Mouse (Mus musculus) heart, postnatal 10 days (tissue): ENCODE measurements around the gene Sirpb1c. TPM values are rescaled to one million over a fixed set of nuclear protein-coding genes. Genes with fewer than 3 reads are reported as not detected.
"Not testable (repeated sequence)": the region's sequence is repeated elsewhere in the genome, so short reads cannot be mapped to it uniquely, and the experiment has no call there.

Experiments used
- DNase-seq, 2 experiments: peaks; one replicate each; pipeline ENCODE4 v3.0.0; 2021
- intact Hi-C: fragments of 180-260 bp; cut with DNase I; formaldehyde crosslinking; loops from one replicate; pipeline ENCODE4 v1.15.1; 2025
- total RNA-seq, 2 experiments: library from RNA; stranded (reverse); gene quantifications; 2 replicates each; pipeline ENCODE4 v1.2.3; 2021

Gene Sirpb1c
- total RNA-seq: under 1 TPM in 1 of 2 experiments, not detected in 1; 0.20 TPM

DNA sequence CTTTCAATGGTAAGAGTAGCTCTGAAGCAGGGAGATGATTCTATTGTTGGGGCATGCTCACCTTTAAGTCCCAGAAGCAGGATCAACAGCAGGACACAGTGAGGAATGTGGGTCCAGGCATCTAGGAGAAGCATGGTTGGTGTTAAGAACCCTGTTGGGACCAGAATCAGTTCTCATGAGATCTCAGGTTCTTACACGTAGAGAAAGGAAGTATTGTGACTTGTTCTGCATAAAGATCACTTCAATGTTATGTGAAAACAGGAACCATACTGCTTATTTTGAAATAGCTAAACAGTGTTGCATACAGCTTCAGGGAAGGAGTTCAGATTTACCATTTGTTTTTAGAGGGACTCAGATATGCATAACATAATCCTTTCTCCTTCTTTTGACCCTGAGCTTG is at the start of gene Sirpb1c:
Sirpb1c (minus strand) TSS at position 249 of the 400 bp plus-strand sequence.
- intact Hi-C loops: loop anchor here (5.0 kb wide), 2 partner anchors 271 to 431 kb away; partner anchors contain the start of gene Sirpb1b
- not testable (repeated sequence) for DNase-seq

- no peak for DNase-seq
- intact Hi-C loops: no loop called here
These were observed 38.1 kb upstream of the Sirpb1c start for GRCm38 (mm10) chr3:15886380-15886779.

DNA sequence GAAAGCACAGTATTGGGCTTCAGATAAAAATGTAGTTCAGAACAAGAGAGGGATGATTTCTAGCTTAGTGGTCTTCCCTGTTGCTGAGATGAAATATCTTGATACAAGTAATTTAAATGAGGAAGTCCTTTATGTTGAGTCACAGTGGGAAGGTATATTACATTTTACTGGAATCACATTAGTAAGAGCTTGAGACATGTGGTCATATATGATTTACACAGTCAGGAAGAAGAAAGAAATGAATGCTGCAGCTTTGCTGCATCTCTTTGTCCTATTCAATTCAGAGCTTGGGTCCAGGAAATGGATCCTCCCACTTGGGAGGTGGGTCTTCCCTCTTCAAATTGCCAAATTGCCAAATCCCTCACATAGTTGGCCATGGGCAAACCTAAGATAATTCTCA is 7.4 kb upstream of the Sirpb1c start:
- DNase-seq, intact Hi-C loops: not testable (repeated sequence)

DNA sequence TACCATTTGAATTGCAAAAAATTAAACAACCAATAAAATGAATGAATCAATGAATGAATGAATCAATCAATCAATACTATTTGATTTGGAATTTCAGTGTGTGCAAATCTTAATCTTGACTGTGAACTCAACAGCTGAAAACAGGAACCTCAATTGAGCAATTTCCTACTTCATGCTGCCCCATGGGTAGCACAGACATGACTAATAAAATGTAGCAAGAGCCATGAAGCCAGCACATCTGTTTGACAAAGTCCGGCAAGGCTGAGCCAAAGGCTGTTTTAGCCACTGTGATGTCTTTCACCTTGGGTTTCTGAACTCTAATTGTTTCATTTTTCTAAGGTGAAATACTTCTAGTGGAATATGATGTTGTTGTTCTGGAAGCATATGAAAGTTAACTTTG is 1.6 kb upstream of the Sirpb1c start:
- intact Hi-C loops: loop anchor here (5.0 kb wide), 2 partner anchors 273 to 433 kb away; partner anchors contain the start of gene Sirpb1b

DNA sequence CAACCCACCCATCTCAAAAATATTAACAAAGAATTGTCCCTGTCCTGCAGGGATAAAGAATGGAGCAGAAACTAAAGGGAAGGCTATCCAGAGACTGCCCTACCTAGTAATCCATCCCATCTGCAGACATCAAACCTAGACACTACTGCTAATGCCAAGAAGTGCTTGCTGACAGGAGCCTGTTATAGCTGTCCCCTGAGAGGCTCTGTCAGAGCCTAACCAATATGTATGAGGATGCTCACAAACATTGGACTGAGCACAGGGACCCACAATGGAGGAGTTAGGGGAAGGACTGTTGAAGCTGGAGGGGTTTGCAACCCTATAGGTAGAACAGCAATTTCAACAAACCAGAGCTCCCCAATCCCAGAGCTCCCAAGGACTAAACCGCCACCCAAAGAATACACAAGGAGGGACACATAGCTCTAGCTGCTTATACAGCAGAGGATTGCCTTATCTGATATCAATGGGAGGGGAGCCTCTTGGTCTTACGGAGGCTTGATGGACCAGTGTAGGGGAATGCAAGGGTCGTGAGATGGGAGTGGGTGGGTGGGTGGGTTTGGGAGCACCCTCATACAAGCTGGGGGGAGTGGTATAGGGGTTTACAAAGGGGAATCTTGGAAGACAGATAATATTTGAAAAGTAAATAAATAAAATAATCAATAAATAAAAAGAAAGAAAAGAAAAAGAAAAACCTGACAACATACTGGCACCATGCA is 838 bp downstream of the Sirpb1c start:
- intact Hi-C loops: loop anchor here (5.0 kb wide), 2 partner anchors 270 to 430 kb away; partner anchors contain the start of gene Sirpb1b
- DNase-seq: no peak

More for the DNA sequence above, 1.6 kb upstream of the Sirpb1c start:
- no peak for DNase-seq

- DNase-seq, intact Hi-C loops: not testable (repeated sequence)
These were observed 74.7 kb downstream of the Sirpb1c start for GRCm38 (mm10) chr3:15773642-15774041.

Other genes with a start within 250 kb of the Sirpb1c start
- gene Gm5150, start 157.9 kb upstream of the Sirpb1c start, total RNA-seq: not detected